Mouse (Mus musculus) brain, embryonic 14.5 days (tissue): ENCODE data around the gene Mrpl16.

Experiments used
- CTCF ChIP-seq: fragments of 200-500 bp; IDR thresholded peaks from 2 replicates; pipeline ENCODE4 v1.5.1; 2012; ENCODE audit warnings: inconsistent platforms, mild to moderate bottlenecking, moderate library complexity, borderline replicate concordance; ENCODE audit not compliant: insufficient read depth, insufficient read length; ENCODE audit errors: extremely low read depth
- POLR2A ChIP-seq: fragments of 200-500 bp; IDR thresholded peaks from 2 replicates; pipeline ENCODE4 v1.6.1; 2012; ENCODE audit warnings: mild to moderate bottlenecking, inconsistent platforms, borderline replicate concordance; ENCODE audit not compliant: poor library complexity, insufficient read depth, insufficient read length, severe bottlenecking; ENCODE audit errors: extremely low read depth

DNA sequence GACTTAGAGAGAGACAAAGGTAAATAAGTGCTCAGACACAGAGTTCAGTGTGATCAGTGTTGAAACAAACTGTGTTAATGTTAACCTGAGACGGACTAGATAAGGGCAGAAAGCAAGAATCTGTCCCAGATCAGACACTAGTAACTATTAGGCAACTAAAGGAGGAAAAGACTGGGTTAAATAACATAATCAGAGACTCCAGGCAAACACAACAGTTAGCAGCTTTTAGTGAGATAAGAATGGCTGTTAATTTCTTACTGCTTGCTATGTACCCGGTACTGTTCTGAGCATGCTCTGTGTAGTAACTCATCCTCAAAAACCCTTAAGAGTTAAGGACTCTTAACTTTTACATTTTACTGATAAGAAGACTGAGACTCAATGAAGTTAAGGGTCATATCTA is 44.3 kb upstream of the Mrpl16 start:
- TF ChIP-seq POLR2A: no peak
- TF ChIP-seq CTCF: no peak
